Mouse (Mus musculus) thymus, postnatal 10 days (tissue): Measurements from ENCODE around the gene Eef1e1.
"Not testable (repeated sequence)": the region's sequence is repeated elsewhere in the genome, so short reads cannot be mapped to it uniquely, and the experiment has no call there.

Source experiments
- DNase-seq, 2 experiments: peaks; one replicate each; pipeline ENCODE4 v3.0.0; 2021; ENCODE audit warnings: low spot score in 2 of 2

Gene Eef1e1

DNA sequence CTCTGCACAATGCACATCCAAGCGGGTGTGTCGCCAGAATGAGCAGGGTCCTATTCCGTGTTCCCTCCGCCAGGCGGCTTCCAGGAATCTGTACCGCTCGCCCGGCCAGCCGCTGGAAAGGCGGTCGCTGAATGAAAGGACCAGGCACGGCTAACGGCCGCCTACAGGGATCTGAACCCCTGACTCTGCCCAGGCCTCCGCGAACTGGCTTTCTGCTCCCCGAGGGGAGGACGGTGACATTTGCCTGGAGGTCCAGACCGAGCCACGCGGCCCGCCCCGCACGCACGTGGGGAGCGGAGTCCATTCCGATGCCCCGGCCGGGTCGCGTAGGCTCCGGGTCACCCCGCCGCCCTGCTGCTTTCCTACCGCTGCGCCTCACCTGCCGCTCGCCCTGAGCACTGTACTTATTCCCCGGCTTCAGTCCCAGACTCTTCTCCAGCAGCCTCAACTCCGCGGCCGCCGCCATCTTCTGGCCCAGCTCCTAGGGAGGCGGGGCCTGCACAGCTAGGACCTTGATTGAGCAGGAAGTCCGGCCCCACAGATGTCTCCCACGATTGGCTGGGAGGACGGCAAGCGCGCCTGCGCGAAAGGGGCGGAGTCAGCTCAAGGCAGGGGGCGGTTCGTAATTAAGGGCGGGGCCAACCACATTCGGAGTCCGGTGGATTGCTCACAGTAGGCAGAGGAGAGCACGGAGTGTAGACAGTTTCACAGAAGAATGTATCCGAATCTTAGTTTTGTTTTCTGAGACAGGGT, at the start of gene Eef1e1:
Gene Eef1e1 (minus strand): TSS at position 531 of the 753 bp plus-strand sequence.
- DNase-seq = peak; percentile 92 to 94

DNA sequence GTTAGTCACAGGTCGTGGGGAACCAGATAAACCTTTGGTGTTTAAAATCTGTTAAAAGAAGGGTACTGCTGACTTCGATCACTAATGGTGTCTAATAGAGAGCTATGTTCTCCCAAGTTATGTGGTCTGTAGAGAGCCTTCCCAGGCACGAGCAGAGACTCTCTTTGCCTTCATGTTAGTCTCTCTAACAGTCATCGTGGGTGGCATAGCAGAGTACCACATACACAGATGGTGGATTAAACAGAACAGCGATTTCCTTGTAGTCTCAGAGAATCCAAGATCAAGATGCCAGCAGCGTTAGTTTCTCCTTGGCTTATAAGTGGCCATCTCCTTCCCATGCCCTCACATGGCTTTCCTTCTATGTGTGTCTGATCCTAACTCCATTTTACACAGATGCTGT, 32.0 kb upstream of the Eef1e1 start:
- no peak for DNase-seq

DNA sequence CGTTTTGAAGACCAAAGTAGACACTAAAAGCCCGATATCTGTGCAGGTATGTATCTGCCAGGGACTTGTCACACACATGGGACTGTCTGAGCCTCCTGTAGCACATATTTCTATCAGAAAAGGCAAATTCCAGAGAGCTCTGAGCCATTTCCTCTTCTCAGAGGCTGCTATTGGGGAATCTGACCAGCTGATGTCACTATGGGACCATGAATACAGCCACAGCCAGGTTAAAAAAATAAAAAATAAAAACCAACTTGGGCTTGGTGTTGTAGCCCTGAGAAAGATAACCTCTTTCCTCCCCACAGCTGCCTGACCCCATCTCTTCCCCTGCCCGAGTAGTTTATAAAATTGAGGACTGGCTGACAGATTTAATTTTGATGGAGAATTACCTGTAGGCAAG, 31.2 kb upstream of the Eef1e1 start:
- no peak for DNase-seq

DNA sequence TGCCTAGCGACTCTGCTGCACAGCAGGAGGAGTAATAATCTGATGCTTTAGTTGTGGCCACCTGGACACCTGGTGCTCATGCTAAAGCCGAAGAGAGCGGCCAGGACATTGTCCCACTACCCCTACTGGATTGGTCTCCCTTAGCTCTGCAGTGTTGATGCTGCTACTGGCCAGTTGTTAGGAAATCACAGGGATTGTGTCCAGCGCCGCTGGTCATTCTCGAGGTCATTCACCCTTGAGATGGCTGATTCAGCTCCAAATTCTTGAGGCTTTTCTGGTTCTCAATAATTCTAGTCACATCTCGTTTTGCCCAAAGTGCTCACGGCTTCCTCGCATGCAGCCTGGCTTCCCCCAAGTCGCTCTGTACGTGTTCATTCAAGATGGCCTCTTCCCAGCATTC, 29.9 kb upstream of the Eef1e1 start:
- DNase-seq = no peak

DNA sequence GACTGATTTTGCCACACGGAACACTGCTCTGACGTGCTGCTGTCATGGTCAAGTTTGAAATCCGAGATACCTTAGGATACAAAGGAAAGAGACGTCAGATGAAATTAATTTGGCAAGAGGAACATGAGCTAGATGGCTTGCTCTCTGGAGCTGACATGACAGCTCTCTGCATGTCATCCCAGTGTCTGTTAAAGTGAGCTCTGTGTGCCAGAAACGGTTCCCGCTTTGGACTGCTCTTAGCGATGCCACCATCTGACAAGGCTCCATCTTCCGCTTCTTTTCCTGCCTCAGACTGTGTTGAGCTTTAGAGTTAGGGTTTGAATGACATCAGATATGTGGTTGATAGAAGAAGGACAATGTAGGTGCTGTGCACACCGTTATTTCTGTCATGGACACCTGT, 13.5 kb upstream of the Eef1e1 start:
- DNase-seq = no peak

DNA sequence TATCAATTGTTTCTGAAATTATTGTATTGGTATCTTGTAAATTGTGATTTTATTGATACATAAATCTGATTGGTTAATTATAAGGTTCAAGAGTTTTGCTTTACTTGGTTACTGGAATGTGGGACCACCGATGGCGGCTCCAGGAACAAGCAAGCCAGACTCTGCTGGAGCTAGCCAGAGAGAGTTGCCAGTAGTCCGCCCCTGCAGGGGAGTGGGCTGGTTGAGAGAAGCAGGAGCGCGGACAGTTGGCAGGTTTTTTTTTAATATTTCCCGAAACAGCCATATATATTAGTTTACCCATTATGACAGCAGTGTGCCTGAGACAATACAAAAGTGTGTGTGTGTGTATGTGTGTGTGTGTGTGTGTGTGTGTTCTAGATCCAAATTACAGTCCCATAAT, 12.6 kb upstream of the Eef1e1 start:
- DNase-seq = not testable (repeated sequence)

DNA sequence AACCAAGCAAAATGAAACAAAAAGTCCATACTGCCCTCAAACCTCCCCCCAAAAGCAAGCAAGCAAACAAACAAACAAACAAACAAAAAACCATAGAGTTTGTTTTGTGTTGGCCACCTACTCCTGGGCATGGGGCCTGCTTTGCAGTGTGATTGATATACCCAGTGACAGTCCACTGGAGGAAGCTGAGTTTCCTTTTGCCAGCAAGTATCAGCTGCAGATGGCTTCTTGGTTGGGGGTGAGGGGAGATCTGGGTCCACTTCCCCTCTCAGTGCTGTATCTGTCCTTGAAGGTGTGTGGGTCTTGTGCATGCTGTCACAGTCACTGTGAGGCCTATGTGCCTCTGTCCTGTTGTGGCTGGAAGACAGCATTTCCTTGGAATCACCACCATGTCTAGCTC, 11.2 kb upstream of the Eef1e1 start:
- no peak for DNase-seq

DNA sequence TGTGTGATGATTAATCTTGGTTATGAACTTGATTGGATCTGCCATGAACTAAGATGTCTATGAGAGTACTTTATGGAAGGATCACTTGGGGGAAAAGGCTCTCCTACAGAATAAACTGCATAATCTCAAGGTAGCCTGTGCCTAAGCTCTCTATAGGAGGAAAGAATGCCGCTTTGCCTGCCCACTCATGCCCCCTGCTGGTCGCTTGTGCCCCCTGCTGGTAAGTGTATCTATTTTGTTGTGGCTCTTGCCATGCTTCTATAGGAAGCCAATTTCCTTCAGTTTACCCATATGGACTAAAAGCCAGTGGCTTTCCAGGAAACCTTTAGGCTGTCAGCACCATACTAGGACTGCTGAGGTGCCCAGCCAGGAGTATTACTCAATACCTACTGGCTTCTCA, 9.7 kb upstream of the Eef1e1 start:
- peak; percentile 8 to 52 for DNase-seq

DNA sequence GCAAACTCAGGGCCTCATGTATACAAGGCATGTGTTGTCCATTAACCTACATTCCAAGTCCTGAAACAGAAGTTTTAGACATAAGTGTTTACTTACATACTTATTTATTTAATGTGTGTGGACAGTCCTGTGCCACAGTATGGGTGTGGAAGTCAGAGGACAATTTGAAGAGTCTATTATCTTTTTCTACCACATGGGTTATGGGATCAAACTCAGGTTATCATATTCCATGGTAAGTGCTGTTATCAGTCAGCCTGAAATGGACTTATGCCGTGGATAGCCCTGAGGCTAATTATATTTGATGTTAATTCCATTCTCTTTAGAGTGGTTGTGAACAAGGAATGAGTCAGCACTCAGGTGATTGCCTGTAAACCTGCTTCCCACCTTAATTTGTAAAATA, 5.9 kb upstream of the Eef1e1 start:
- no peak for DNase-seq

DNA sequence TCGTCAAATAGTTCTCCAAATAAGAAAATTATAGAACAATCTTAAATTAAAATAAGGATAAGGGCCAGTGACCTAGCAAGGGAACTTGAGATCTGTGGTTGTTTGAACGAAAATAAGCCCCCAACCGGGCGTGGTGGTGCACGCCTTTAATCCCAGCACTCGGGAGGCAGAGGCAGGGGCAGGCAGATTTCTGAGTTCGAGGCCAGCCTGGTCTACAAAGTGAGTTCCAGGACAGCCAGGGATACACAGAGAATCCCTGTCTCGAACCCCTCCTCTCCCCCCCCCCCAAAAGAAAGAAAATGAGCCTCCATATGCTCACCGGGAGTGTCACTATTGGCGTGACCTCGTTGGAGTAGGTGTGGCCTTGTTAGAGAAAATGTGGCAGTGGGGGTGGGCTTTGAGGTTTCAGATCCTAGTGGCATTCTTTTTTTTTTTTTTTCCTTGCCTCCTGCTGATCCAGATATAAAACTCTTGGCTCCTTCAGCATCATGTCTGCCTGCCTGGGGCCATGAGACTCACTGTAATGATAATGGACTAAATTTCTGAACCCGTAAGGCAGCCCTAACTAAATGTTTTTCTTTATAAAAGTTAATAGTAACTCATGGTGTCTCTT, 772 bp upstream of the Eef1e1 start:
- DNase-seq = no peak

DNA sequence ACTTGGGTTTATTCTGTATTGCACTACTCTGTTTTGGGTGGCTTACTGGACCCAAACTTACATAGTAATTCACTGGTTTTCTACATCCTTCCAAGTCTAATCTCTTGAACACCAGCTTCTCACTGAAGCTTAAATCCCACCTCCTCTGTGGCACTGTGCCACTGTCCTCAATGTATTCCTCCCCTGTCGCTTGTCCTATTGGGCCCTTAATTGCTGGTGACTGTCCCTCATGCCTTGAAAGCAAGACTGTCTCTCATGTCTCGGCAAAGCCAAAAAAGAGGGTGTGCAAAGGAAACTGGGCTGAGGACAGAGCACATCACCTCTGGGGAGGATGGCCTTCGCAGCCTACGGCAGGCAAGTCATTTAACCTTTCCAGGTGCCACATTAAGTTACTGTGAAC, 993 bp downstream of the Eef1e1 start:
- no peak for DNase-seq

DNA sequence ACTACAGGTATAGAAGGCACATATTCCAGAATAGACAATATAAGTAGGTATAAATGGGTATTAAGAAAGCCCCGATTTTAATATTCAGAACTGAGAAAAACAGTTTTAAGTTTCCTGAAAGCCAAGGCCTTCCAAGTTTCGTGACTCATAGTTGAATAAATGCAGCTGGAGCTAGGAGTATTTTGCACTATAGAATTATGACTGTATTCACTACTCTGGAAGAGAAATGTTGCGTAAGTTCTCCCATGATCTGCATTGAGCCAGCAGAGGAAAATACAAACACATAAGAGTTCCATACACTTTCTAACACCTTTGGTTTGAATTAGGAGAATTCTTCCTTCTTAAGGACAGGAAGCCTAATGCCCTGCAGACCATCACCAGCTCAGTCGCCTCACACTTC, 8.6 kb downstream of the Eef1e1 start:
- no peak for DNase-seq

DNA sequence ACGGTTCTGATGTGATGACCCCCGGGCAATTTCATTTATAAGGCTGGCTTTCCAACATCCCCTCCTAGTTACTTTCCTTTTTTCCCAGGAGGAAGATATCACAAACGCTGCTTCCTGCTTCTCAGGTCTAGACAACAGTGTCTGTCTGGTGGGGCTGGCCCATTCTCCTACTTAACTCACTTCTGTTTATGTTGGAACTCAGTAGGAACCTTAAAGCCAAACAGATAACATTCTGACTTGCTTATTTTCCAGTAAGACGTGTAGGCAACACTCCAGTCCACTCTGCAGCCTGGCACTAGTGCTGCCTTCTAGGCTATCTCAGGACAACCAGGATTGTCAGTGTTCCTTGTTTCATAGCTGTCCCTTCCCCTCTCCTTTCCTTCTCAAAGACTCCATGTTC, 9.8 kb downstream of the Eef1e1 start:
- DNase-seq = no peak

DNA sequence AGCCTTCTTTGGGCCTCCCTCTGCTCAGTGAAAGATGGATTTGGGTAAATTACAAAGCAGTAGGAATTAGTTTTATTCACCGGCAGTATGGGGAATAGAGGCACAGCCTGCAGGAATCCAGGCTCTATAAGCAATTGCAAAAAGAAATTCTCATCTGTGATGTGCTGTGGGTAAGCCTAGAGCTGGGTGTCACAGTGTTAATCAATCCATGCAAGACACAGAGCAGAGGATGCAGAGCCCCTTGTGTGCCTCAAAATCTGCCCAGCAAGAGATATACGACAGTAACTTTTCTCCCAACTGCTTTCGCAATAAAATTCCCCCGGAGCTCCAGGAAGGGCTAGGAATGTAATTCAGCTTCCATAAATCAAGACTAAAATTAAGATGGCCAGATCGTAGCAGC, 17.4 kb downstream of the Eef1e1 start:
- DNase-seq = no peak

DNA sequence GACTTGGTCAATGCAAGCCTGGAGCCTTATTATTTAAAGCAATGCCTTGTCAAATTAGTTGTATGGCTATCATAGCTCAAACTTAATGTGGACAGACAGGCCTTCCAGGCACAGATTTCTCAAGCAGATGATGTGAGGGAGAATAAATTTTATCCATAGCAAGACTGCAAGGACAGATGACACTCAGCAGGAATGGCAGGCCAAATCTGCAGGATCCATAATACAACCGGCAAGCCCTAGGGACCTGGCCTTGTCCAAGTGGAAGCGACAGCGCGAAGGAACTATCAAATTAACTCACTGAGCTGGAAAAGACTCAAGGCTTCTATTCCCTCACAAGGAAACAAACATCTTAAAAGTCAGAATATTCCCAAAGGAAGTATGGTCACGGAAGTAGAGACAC, 17.9 kb downstream of the Eef1e1 start:
- DNase-seq = no peak

DNA sequence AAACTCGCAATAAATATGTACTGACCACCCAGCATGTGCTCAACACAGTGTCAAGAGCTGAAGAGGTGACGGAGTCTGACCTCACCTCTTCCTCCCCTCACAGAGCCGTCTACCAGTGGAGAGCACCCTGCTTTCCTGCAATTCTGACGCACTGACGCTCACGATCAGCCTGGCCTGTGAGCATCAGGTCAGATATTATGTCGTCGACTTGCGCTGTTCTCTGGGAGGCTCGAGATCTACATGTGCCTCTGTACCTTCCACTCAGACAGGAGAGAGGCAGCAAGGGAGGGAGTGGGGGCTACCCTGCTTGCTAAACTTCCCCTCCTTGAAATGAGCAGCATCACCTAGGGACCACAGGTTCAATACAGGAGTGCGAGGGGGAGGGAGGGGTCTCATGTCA, 20.2 kb downstream of the Eef1e1 start:
- DNase-seq = no peak

DNA sequence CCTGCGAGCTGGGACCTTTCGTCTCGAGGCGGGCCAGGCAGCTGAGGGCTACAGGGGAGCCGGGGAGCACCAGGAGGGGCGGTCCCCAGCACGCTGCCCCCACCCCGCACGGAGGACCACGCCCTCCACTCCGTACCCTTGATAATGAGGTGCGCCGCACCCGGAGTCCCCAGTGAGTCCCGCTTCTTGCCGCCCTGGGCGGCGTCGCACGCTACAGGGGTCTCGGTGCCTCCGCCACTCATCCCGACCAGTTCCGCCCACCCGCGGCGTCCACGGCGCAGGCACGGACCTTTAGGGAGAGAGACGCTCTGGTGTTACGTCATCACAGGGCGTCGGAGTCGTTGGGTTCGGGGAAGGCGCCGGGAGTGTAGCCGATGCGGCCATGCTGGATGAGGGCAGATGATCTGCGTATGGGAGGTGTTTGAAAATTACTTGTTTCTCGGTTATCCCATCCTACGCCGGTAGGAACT, 24.0 kb downstream of the Eef1e1 start, which contains the start of gene Bloc1s5:
Gene Bloc1s5 (minus strand): TSS at position 310 of the 470 bp plus-strand sequence.
- peak; percentile 89 to 94 for DNase-seq

DNA sequence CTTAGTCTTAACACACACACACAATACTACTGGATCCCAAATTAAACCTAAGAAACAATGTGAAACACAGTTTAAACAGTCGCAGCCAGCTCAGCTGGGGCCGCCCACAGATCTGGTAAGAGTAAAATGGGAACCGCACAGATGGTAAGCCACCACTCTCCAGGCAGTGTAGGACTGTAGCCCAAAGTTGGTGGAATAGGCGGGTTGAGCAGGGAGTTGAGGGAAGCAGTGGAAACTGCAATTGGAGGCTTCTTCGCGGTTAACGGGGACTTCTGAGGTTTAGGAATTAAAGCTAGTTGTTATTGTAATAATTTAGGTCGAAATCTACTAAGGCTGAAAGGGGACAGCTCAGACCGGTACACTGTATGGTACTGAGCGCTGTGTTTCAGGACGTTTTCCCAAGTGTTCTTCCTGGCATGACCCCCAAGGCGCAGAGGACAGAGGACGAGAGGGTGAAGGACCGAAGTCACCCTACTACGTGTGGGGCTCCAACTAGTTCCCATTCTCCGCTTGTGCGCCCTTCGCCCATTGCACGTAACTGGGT, 24.5 kb downstream of the Eef1e1 start:
- no peak for DNase-seq

DNA sequence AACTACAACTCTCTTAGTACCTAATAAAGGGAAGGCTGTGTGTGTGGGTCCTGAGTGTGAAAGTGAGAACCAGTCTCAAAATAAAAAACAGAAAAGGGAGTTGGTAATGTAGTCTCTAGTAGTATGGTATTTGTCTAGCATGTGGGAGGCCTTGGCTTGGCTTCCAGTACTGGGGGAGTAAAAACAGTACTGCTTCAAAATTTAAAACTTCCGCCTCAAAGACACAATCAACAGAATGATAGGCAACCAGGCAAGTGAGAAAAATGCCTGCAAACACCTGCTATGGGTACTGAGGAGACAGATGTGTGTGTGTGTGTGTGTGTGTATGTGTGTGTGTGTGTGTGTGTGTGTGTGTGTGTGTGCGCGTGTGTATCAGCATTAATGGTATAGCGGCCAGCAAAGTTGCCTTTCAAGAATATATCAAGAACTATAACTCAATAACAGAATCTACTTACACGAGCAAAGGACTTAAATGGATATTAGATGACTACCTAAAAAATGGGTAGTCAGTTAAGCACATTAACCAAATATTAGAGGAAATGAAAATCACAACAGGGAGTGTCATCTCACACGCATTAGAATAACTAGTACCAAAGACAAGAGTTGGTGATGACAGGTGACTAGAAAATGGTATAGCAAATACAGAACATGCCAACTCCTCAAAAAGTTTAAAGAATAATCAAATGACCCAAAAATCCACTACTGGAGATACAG, 25.4 kb downstream of the Eef1e1 start:
- DNase-seq = no peak

DNA sequence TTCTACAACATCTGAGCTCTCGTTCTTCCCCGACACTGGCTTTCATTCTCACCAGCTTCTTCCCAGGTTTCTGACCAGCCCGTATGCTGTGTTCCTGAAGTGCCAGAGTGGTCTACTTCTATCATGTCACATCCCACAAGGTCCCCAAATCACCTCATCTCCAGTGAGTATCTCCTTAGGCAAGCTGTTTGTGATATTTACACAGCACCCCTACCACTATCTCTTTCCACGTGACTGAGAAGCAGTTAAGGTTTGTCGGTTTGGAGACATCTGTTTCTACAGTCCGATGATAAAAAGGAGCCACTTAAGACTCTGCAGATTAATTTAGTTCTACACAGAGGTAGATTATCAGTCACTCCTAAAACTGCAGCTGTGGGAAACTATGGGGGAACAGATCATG, 26.3 kb downstream of the Eef1e1 start:
- DNase-seq = no peak

DNA sequence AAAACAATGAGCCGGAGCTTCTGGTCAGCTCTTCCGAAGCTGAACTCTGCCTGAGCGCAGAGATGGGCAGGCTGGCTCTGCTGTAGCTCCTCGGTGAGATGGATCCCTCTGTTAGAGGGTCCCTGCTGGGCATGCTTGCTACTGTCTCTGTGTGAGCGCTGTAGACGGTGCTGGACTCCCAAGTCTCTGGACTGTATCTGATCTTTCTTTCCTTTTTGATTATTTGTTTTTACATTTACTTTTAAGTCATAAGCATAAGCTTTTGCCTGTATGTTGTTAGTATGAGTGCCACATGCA, 32.7 kb downstream of the Eef1e1 start:
- no peak for DNase-seq

DNA sequence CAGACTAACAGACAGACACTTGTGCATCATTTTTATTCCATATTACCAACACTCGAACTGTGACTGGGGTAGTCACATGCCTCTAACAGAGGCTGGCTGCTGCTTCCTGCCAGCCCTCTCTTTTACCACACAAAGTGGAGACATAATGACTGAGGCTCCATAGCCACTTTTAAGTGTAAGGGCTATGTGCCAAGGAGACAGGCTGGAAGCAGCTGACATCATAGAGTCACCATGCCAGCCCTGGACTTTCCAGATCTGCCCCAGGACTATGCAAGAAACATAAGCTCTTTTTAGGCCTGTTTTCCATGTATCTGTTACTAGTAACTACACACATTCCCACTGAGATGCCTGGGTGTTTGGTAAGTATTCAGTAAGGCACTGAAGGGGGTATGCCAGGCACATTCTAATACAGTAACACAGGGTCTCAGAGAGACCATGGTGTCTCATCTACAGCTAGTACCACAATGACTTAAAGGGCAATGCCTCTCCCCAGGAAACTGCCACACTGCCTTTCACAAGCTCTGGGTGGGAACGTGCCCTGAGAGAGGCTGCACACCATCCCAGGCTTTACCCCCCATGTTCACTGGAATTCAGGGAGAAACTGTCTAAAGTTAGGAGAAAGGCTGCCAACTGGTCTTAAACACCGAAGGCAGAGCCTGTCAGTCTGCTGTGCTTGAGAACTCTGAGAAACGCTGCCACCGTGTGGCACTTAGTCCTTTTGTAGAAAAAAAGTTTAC, 33.2 kb downstream of the Eef1e1 start:
- DNase-seq = no peak
